Mouse (Mus musculus): ENCODE data around the gene Tmem237.

Tmem237 gene

DNA sequence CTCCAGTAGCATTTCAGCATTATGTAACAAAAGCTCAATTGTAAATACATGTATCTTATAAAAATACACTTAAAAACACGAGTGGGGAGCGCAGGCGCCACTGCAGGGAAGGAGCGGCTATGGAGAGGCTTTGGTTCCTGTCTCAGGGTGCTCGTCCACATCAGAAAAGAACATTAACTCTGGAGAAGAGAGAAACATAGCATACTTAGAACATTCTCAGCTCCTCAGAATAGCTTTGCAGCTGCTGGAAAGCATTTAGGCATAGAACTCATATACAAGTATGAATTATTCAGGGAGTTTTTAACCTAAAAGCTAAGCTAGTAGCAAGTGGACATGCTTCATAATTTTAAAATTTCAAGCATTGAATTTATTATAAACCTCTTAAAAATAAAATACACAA, 19.2 kb downstream of the Tmem237 start:
- no peak for DNase-seq (ENCODE audit: low read depth)

DNA sequence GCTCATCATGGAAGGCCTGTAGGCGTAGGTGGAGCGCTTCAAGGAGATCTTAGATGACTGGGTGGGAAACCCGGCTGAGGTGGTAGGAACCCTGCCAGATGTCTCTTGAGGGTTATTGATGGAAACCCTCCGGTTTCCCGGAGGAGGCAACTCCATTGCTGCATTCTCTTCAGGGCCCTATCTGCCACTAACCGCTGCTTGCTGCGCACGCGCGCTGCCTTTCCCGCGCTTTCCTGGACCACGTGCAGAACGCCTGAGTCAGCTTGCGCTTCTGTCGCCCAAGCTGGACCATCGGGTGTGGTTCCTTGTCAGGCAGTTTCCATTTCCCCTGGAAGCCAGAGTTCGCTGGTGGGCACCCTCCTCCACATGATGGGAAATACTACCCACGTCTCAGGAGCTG, 25.5 kb downstream of the Tmem237 start, which contains the start of gene C2cd6:
Gene C2cd6, minus strand, starts transcription at position 196 of the 400 bp plus-strand sequence.
- DNase-seq (ENCODE audit: low read depth), result no peak

DNA sequence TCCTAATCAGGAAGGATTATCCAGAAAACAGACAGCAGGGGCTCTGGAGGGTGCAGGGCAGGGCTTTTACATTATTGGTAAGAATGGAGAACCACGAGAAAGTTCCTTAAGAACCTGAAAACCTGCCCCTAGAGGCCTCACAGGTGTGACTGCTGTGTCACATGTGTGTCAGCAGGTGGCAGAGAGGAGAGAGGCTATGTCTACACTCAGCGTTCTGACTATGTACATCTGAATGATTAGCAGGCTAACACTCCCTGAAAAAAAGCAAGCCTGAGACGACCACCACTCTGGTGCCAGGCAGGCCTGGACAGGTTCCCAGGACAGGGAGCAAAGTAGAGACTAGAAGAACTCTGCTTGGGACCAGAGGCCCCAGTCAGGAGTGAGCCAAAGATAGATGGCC, 49.3 kb downstream of the Tmem237 start:
- peak; percentile 57 for DNase-seq (ENCODE audit: low read depth)

DNA sequence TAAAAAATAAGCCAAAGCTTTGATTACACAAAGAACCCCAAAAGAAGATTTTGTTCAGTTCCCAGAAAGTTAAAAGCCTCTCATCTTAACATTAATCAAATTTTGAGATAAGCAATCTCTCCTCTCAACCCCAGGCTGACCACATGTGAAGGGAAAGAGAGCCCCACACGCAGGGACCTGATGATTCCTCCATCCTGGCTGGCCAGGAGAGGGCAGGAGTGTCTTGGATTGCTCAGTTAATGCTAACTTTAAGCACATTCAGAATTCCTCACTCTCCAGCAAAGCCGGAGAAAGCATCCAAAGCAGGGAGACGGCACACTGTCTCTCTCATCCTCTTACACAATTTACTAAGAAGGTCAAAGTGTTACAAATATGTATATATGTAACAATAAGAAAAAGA, 52.2 kb downstream of the Tmem237 start:
- DNase-seq (ENCODE audit: low read depth), result no peak

GRCm38 (mm10) chr1:59063697-59064096, 56.5 kb downstream of the Tmem237 start:
- no peak for DNase-seq (ENCODE audit: low read depth)

GRCm38 (mm10) chr1:59056955-59057354, 63.3 kb downstream of the Tmem237 start:
- DNase-seq (ENCODE audit: low read depth), result no peak

DNA sequence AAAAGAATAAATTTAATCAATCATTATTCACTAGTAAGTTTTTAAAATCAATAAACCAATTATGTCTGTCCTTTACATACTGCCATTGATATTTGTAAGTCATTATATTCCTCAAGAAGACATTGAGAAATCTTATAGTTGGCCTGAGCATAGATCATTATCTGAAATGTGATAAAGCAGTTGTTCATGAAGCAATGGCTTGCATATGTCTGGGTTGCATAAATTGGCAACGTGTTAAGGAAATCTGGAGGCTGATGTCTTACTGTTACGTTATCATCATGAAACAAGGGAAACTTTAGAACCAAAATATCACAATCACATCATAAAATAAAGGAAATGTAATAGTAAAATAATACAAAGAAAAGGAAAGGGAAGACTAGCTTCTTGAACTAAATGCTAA, 68.9 kb downstream of the Tmem237 start:
- no peak for DNase-seq (ENCODE audit: low read depth)

All from induced T-regulatory cell, adult 2 months (primary cell).